Comparison of ENCODE assay signal across 13 mouse cellular contexts in genomic region chr11:71752626-71753025, GRCm38 (mm10). TPM values are rescaled to one million over a fixed set of nuclear protein-coding genes. Genes with fewer than 3 reads are reported as not detected.
A peak's percentile ranks its signal among the peaks of the same experiment; 100 is the strongest.
DNase-seq lines count a peak whose midpoint lies in the region; ATAC-seq and TF ChIP-seq lines count a peak whose summit lies in the region.
"Had no signal": no experiment of that assay in that cellular context is flagged by ENCODE, and none has a peak within 500 bp of the region (broad histone marks: within the 10 kb centered on the region; RNA-seq: fewer than 3 reads in every experiment).

No protein-coding gene starts in this region.

- H3K4me3 ChIP-seq in forebrain, postnatal 0 days (ENCODE audit: low read depth, low read length): peak overlapping the region; percentile 74
- H3K4me3 ChIP-seq in midbrain, embryonic 15.5 days: peak overlapping the region; percentile 95
- H3K4me3 ChIP-seq: erythroblast, embryonic 14.5 days; limb, embryonic 10.5 days; lung, embryonic 15.5 days had no signal

- peak; percentile 68 for DNase-seq in cerebellum, adult 11-12 months
- DNase-seq in cerebellum, adult 9-11 months: peak; percentile 71
- DNase-seq in forebrain, postnatal 0 days: no peak
- DNase-seq in gastrocnemius, adult 18-20 months (ENCODE audit: low spot score): no peak
- no peak for DNase-seq in yolk sac, embryonic 10.5 days (ENCODE audit: low spot score)
- DNase-seq in heart, postnatal 4 days: no peak
- DNase-seq: kidney, postnatal 4 days had no signal

- H3K4me1 ChIP-seq in forebrain, postnatal 0 days (ENCODE audit: insufficient read depth): peaks cover 16% of the 10 kb centered on the region; the same call in 1 of the 2 replicates
- peaks cover 68% of the 10 kb centered on the region for H3K4me1 ChIP-seq in midbrain, embryonic 15.5 days

- 53% methylated on average over 3 of the region's 3 CpGs for WGBS in forebrain, postnatal 0 days
- WGBS in midbrain, embryonic 15.5 days: 44% methylated on average over 3 of the region's 3 CpGs

- peak overlapping the region; percentile 93 for H3K4me2 ChIP-seq in forebrain, postnatal 0 days (ENCODE audit: low read depth)
- peak overlapping the region; percentile 78 for H3K4me2 ChIP-seq in midbrain, embryonic 15.5 days

- peak overlapping the region; percentile 77; the same call in 1 of the 2 replicates for H3K9ac ChIP-seq in forebrain, postnatal 0 days
- peak overlapping the region; percentile 95 for H3K9ac ChIP-seq in midbrain, embryonic 15.5 days
- H3K9ac ChIP-seq: lung, embryonic 15.5 days had no signal

- H3K9me3 ChIP-seq in forebrain, postnatal 0 days (ENCODE audit: low read length): no peaks in the 10 kb centered on the region
- H3K9me3 ChIP-seq in midbrain, embryonic 15.5 days: no peaks in the 10 kb centered on the region
- H3K9me3 ChIP-seq: limb, embryonic 10.5 days; lung, embryonic 15.5 days had no signal

- TF ChIP-seq CTCF in forebrain, postnatal 0 days (IDR thresholded peaks at IDR 0.05; ENCODE audit: low read depth): peak; percentile 22; the same call in 1 of the 2 replicates

- H3K27me3 ChIP-seq in forebrain, postnatal 0 days (ENCODE audit: insufficient read depth, low read length): no peaks in the 10 kb centered on the region
- no peaks in the 10 kb centered on the region for H3K27me3 ChIP-seq in midbrain, embryonic 15.5 days (replicated peaks)

- H3K27ac ChIP-seq in forebrain, postnatal 0 days (ENCODE audit: low read depth, low read length): no peak overlapping the region
- H3K27ac ChIP-seq in midbrain, embryonic 15.5 days: no peak overlapping the region
- H3K27ac ChIP-seq: limb, embryonic 10.5 days; lung, embryonic 15.5 days had no signal

- ATAC-seq in cerebellum, adult (ENCODE audit: insufficient number of reproducible peaks, low FRiP score, low TSS enrichment): no peak
- no peak for ATAC-seq in forebrain, postnatal 0 days
- ATAC-seq in midbrain, embryonic 15.5 days (replicated peaks): no peak

- H3K36me3 ChIP-seq in forebrain, postnatal 0 days (ENCODE audit: insufficient read depth): no peaks in the 10 kb centered on the region
- no peaks in the 10 kb centered on the region for H3K36me3 ChIP-seq in midbrain, embryonic 15.5 days (replicated peaks)
- H3K36me3 ChIP-seq: G1E; limb, embryonic 10.5 days; lung, embryonic 15.5 days had no signal

RNA-seq across cellular contexts. Expression of gene Wscd1, which starts 2.9 kb away (rescaled TPM):
- 91.6 and 96.7 TPM in 2 replicates for total RNA-seq in forebrain, postnatal 0 days (2014; rRNA removed)
- polyA plus RNA-seq in forebrain, postnatal 0 days (2015; fragmentation: Nextera tagmentation; extraction: Ambion mirVana): 46.7 and 63.1 TPM in 2 replicates
- polyA plus RNA-seq in midbrain, embryonic 15.5 days (2015; fragmentation: Nextera tagmentation; extraction: Ambion mirVana): 86.4 and 95.0 TPM in 2 replicates
- total RNA-seq in gastrocnemius, adult 18-20 months (2021): 1 to 10 TPM; 1.1 to 2.1 TPM
- 1 to 10 TPM; 9.6 TPM for total RNA-seq in heart, postnatal 4 days (2021)
- polyA plus RNA-seq: G1E had no signal

Comparison
In these comparisons a context has a peak if more than half of its experiments do, and no peak if none do; other contexts are left out.
1. DNase-seq: peak in cerebellum, adult 11-12 months (single experiment) and cerebellum, adult 9-11 months (single experiment); none in forebrain, postnatal 0 days (single experiment), gastrocnemius, adult 18-20 months (single experiment), yolk sac, embryonic 10.5 days (single experiment) and heart, postnatal 4 days (single experiment).